Mouse (Mus musculus): ENCODE results near the gene Iba57.

DNA sequence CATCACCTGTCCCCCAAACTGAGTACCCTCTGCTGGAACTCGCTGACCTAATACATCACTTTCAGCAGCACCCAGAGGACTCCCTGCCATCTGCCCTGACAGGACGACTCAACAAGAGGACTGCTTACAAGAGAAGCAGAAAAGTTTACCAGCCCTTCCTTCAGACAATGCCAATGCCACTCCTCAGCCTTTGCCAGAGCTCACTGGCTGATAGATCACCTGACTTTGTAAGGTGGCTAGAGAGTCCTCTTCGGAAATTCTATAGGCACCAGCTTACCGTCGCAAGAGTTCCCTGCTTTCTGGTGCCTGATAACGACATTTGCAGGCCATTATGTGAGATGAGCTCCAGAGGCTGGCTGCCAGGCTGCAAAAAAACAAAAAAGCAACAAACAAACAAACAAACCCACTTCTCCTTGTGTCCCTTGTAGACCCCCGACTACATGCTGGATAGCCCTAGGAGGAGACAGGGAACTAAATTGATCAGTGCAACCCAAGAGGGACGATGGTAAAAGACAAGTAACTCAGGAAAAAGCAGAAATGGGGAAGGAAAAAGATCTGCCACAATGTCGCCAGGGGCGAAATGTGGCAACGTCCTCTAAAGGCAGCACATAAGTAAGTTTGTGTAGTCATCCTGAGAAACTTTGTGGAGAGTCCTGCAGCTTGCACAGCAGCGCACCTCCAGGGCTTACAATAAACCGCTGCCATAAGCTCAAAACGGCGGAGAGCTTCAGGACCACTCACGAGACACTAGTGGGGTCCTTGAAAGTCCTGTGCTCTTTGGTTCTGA, 37.9 kb upstream of the Iba57 start:
- TF ChIP-seq CTCF (IDR thresholded peaks at IDR 0.05; ENCODE audit: low read depth) (no peak), EP300 (optimal IDR thresholded peaks at IDR 0.05) (no peak)

All from stomach, postnatal 0 days (tissue).